In the genomic region with DNA sequence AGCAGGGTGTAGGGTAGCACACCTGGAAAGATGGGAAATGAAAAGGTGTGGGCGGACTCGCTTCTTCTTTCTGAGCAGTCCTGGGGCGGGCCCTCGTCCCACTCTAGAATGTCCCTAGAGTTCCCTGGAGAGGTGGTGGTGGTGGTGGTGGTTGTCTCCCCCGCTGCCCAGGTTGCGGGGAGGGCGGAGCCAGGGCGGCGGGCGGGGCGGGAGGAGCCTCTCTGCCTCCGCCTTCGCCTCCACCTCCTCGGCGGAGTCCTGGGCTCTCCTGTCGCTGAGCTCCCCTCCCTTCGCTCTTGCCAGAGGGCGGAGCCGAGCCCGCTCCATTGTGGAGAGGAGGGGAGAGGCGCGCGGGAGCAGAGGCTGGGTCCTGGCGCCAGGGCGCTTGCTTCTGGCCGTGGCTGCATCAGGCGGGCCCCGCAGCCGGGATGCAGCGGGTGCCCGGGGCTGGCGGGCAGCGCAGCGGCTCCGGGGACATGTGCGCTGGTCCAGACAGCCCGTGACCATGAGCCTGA, we compare ENCODE assay signal across 8 mouse cellular contexts. TPM values are rescaled to one million over a fixed set of nuclear protein-coding genes. Genes with fewer than 3 reads are reported as not detected.
DNase-seq lines count a peak whose midpoint lies in the region; ATAC-seq and TF ChIP-seq lines count a peak whose summit lies in the region.

No protein-coding gene starts in this region.

- H3K27me3 ChIP-seq in C2C12 (ENCODE audit: control insufficient read depth, insufficient read depth, insufficient read length) = no peaks in the 10 kb centered on the region
- no peaks in the 10 kb centered on the region for H3K27me3 ChIP-seq in heart, embryonic 12.5 days (replicated peaks)
- no peaks in the 10 kb centered on the region for H3K27me3 ChIP-seq in liver, embryonic 15.5 days
- no peaks in the 10 kb centered on the region for H3K27me3 ChIP-seq in neural tube, embryonic 13.5 days
- no peaks in the 10 kb centered on the region for H3K27me3 ChIP-seq in testis, adult 2 months (ENCODE audit: control insufficient read depth, insufficient read depth, low read length)

- H3K36me3 ChIP-seq in C2C12 (ENCODE audit: control insufficient read depth, insufficient read depth) = peaks cover 39% of the 10 kb centered on the region
- peaks cover 47% of the 10 kb centered on the region for H3K36me3 ChIP-seq in heart, embryonic 12.5 days
- peaks cover 48% of the 10 kb centered on the region for H3K36me3 ChIP-seq in liver, embryonic 15.5 days (replicated peaks)
- peaks cover 41% of the 10 kb centered on the region for H3K36me3 ChIP-seq in neural tube, embryonic 13.5 days
- no peaks in the 10 kb centered on the region; the same call in none of the 2 replicates for H3K36me3 ChIP-seq in testis, adult 2 months (ENCODE audit: control insufficient read depth, insufficient read depth, low read length)

- peaks cover 39% of the 10 kb centered on the region for H3K79me2 ChIP-seq in C2C12 (ENCODE audit: control insufficient read depth, insufficient read depth)

- TF ChIP-seq CTCF in C2C12 (IDR thresholded peaks at IDR 0.05; ENCODE audit: control insufficient read depth, insufficient read depth, insufficient read length) = no peak
- no peak for TF ChIP-seq CTCF in brain, embryonic 14.5 days (IDR thresholded peaks at IDR 0.05; ENCODE audit: borderline replicate concordance, extremely low read depth, insufficient read depth, insufficient read length)
- no peak for TF ChIP-seq CTCF in testis, adult 2 months (IDR thresholded peaks at IDR 0.05; ENCODE audit: control insufficient read depth, insufficient read depth, insufficient replicate concordance, low read depth, low read length)

- peak; percentile 51 for ATAC-seq in erythroblast, adult 5-6 weeks (replicated peaks; ENCODE audit: low FRiP score, poor library complexity, severe bottlenecking)
- ATAC-seq in heart, embryonic 12.5 days (ENCODE audit: insufficient number of reproducible peaks, low FRiP score) = peak; percentile 65
- ATAC-seq in liver, embryonic 15.5 days (ENCODE audit: insufficient read depth) = peak; percentile 14
- peak; percentile 54 for ATAC-seq in neural tube, embryonic 13.5 days (ENCODE audit: low read depth)

- H3K4me1 ChIP-seq in heart, embryonic 12.5 days (replicated peaks) = peaks cover 43% of the 10 kb centered on the region
- H3K4me1 ChIP-seq in liver, embryonic 15.5 days (replicated peaks) = peaks cover 53% of the 10 kb centered on the region
- peaks cover 66% of the 10 kb centered on the region for H3K4me1 ChIP-seq in neural tube, embryonic 13.5 days (replicated peaks)
- peaks cover 20% of the 10 kb centered on the region for H3K4me1 ChIP-seq in testis, adult 2 months (ENCODE audit: control insufficient read depth, insufficient read depth, low read length)

- H3K9me3 ChIP-seq in heart, embryonic 12.5 days (replicated peaks) = no peaks in the 10 kb centered on the region
- H3K9me3 ChIP-seq in liver, embryonic 15.5 days (replicated peaks) = no peaks in the 10 kb centered on the region
- H3K9me3 ChIP-seq in neural tube, embryonic 13.5 days = no peaks in the 10 kb centered on the region

- TF ChIP-seq POLR2A in brain, embryonic 14.5 days (IDR thresholded peaks at IDR 0.05; ENCODE audit: borderline replicate concordance, extremely low read depth, insufficient read depth, insufficient read length, poor library complexity, severe bottlenecking) = peak; percentile 91
- no peak for TF ChIP-seq POLR2A in testis, adult 2 months (IDR thresholded peaks at IDR 0.05; ENCODE audit: control insufficient read depth, low read depth, low read length)

- 2% methylated on average over 30 of the region's 37 CpGs for WGBS in heart, embryonic 12.5 days
- 3% methylated on average over 32 of the region's 37 CpGs for WGBS in liver, embryonic 15.5 days (ENCODE audit: insufficient replicate concordance)
- WGBS in neural tube, embryonic 13.5 days = 1% methylated on average over 35 of the region's 37 CpGs

- peak overlapping the region; percentile 96 for H3ac ChIP-seq in C2C12 (ENCODE audit: control insufficient read depth, insufficient read length, low read depth)

- H3K4me2 ChIP-seq in heart, embryonic 12.5 days = peak overlapping the region; percentile 95
- peak overlapping the region; percentile 99 for H3K4me2 ChIP-seq in liver, embryonic 15.5 days
- peak overlapping the region; percentile 92 for H3K4me2 ChIP-seq in neural tube, embryonic 13.5 days

- peak overlapping the region; percentile 64 for H3K4me3 ChIP-seq in C2C12 (ENCODE audit: insufficient read depth, poor library complexity, severe bottlenecking)
- peak overlapping the region; percentile 63 for H3K4me3 ChIP-seq in heart, embryonic 12.5 days
- H3K4me3 ChIP-seq in liver, embryonic 15.5 days (replicated peaks) = peak overlapping the region; percentile 63
- peak overlapping the region; percentile 91 for H3K4me3 ChIP-seq in neural tube, embryonic 13.5 days
- H3K4me3 ChIP-seq in testis, adult 2 months (ENCODE audit: control insufficient read depth, low read depth, low read length) = peak overlapping the region; percentile 48

- peak; percentile 96 for DNase-seq in brain, embryonic 14.5 days (ENCODE audit: low read depth)
- peak; percentile 88 to 96 for DNase-seq in kidney, postnatal 25 days

- peak overlapping the region; percentile 84 for H3K9ac ChIP-seq in heart, embryonic 12.5 days
- H3K9ac ChIP-seq in liver, embryonic 15.5 days = peak overlapping the region; percentile 69
- peak overlapping the region; percentile 97 for H3K9ac ChIP-seq in neural tube, embryonic 13.5 days

- H3K27ac ChIP-seq in heart, embryonic 12.5 days (ENCODE audit: poor library complexity, severe bottlenecking) = peak overlapping the region; percentile 67
- H3K27ac ChIP-seq in liver, embryonic 15.5 days (replicated peaks) = peak overlapping the region; percentile 60
- H3K27ac ChIP-seq in neural tube, embryonic 13.5 days (replicated peaks) = peak overlapping the region; percentile 91
- no peak overlapping the region for H3K27ac ChIP-seq in testis, adult 2 months (ENCODE audit: control insufficient read depth, insufficient read depth, low read depth, low read length)

- peaks cover 11% of the 10 kb centered on the region for H3K79me3 ChIP-seq in C2C12 (ENCODE audit: low read depth)

TF ChIP-seq in C2C12, 6 proteins besides CTCF, POLR2A, EP300 and RAD21:
- TF ChIP-seq CEBPB (IDR thresholded peaks at IDR 0.05; ENCODE audit: low read depth) (no peak), FOSL1 (IDR thresholded peaks at IDR 0.05; ENCODE audit: insufficient read depth, low read length, poor library complexity, severe bottlenecking) (no peak), MYOG (IDR thresholded peaks at IDR 0.05; ENCODE audit: control insufficient read depth, extremely low read depth, insufficient read length) (no peak), USF1 (IDR thresholded peaks at IDR 0.05; ENCODE audit: low read depth) (no peak), MAX (IDR thresholded peaks at IDR 0.05) (no peak), MYOD1 (IDR thresholded peaks at IDR 0.05; ENCODE audit: control insufficient read depth, insufficient read length, low read depth) (no peak)
TF ChIP-seq in C2C12: peak in this region for 0.

RNA-seq across cellular contexts. Expression of a gene that starts 3.4 kb away (rescaled TPM):
- polyA plus RNA-seq in C2C12 (2012; fragmentation: generic; extraction: Trizol) = 28.0 TPM
- 72.7 and 80.3 TPM in 2 replicates for polyA plus RNA-seq in brain, embryonic 14.5 days (2012; rRNA removed)
- total RNA-seq in erythroblast, adult 5-6 weeks (2015; ENCODE audit: low replicate concordance) = 4.0 and 4.2 TPM in 2 replicates
- 4.9 and 6.4 TPM in 2 replicates for total RNA-seq in erythroblast, adult 5-6 weeks (2017; ENCODE audit: low replicate concordance)
- 21.9 and 27.3 TPM in 2 replicates for polyA plus RNA-seq in heart, embryonic 12.5 days (2016; fragmentation: Nextera tagmentation; extraction: Ambion mirVana)
- 9.7 and 11.0 TPM in 2 replicates for polyA plus RNA-seq in liver, embryonic 15.5 days (2015; fragmentation: Nextera tagmentation; extraction: Ambion mirVana)
- 54.4 and 58.2 TPM in 2 replicates for polyA plus RNA-seq in neural tube, embryonic 13.5 days (2015; fragmentation: Nextera tagmentation; extraction: Ambion mirVana)
- 33.6 and 33.7 TPM in 2 replicates for polyA plus RNA-seq in testis, adult 2 months (2012; rRNA removed)

RNA-seq across cellular contexts. Expression of a gene that starts 21.6 kb away (rescaled TPM):
- polyA plus RNA-seq in C2C12 (2012; fragmentation: generic; extraction: Trizol) = 0.02 TPM
- 0.23 and 0.26 TPM in 2 replicates for polyA plus RNA-seq in brain, embryonic 14.5 days (2012; rRNA removed)
- total RNA-seq in erythroblast, adult 5-6 weeks (2015; ENCODE audit: low replicate concordance) = 0.38 TPM in 1 of 2 replicates, not detected in the other
- not detected in 2 replicates for total RNA-seq in erythroblast, adult 5-6 weeks (2017; ENCODE audit: low replicate concordance)
- 0.13 and 0.15 TPM in 2 replicates for polyA plus RNA-seq in heart, embryonic 12.5 days (2016; fragmentation: Nextera tagmentation; extraction: Ambion mirVana)
- polyA plus RNA-seq in liver, embryonic 15.5 days (2015; fragmentation: Nextera tagmentation; extraction: Ambion mirVana) = not detected in 2 replicates
- 0.59 and 0.63 TPM in 2 replicates for polyA plus RNA-seq in neural tube, embryonic 13.5 days (2015; fragmentation: Nextera tagmentation; extraction: Ambion mirVana)
- 89.4 and 90.3 TPM in 2 replicates for polyA plus RNA-seq in testis, adult 2 months (2012; rRNA removed)

RNA-seq across cellular contexts. Expression of a gene that starts 26.7 kb away (rescaled TPM):
- 0.19 TPM for polyA plus RNA-seq in C2C12 (2012; fragmentation: generic; extraction: Trizol)
- polyA plus RNA-seq in brain, embryonic 14.5 days (2012; rRNA removed) = 17.0 and 19.4 TPM in 2 replicates
- total RNA-seq in erythroblast, adult 5-6 weeks (2015; ENCODE audit: low replicate concordance) = not detected in 2 replicates
- total RNA-seq in erythroblast, adult 5-6 weeks (2017; ENCODE audit: low replicate concordance) = 2.8 and 9.3 TPM in 2 replicates
- polyA plus RNA-seq in heart, embryonic 12.5 days (2016; fragmentation: Nextera tagmentation; extraction: Ambion mirVana) = 10.5 and 11.6 TPM in 2 replicates
- polyA plus RNA-seq in liver, embryonic 15.5 days (2015; fragmentation: Nextera tagmentation; extraction: Ambion mirVana) = 11.6 and 12.6 TPM in 2 replicates
- 21.9 and 27.2 TPM in 2 replicates for polyA plus RNA-seq in neural tube, embryonic 13.5 days (2015; fragmentation: Nextera tagmentation; extraction: Ambion mirVana)
- polyA plus RNA-seq in testis, adult 2 months (2012; rRNA removed) = 159 and 174 TPM in 2 replicates

RNA-seq across cellular contexts. Expression of a gene that starts 28.9 kb away (rescaled TPM):
- polyA plus RNA-seq in C2C12 (2012; fragmentation: generic; extraction: Trizol) = not detected
- polyA plus RNA-seq in brain, embryonic 14.5 days (2012; rRNA removed) = not detected in 2 replicates
- total RNA-seq in erythroblast, adult 5-6 weeks (2015; ENCODE audit: low replicate concordance) = not detected in 2 replicates
- not detected in 2 replicates for total RNA-seq in erythroblast, adult 5-6 weeks (2017; ENCODE audit: low replicate concordance)
- polyA plus RNA-seq in heart, embryonic 12.5 days (2016; fragmentation: Nextera tagmentation; extraction: Ambion mirVana) = not detected in 2 replicates
- polyA plus RNA-seq in liver, embryonic 15.5 days (2015; fragmentation: Nextera tagmentation; extraction: Ambion mirVana) = not detected in 2 replicates
- polyA plus RNA-seq in neural tube, embryonic 13.5 days (2015; fragmentation: Nextera tagmentation; extraction: Ambion mirVana) = not detected in 2 replicates
- 92.8 and 97.9 TPM in 2 replicates for polyA plus RNA-seq in testis, adult 2 months (2012; rRNA removed)

Comparison
In these comparisons a context has a peak if more than half of its experiments do, and no peak if none do; other contexts are left out.
1. ATAC-seq: peak in every context shown above with its lines; median percentile 65 in heart, embryonic 12.5 days; 54 in neural tube, embryonic 13.5 days; 51 in erythroblast, adult 5-6 weeks; 14 in liver, embryonic 15.5 days.
2. RNA of a gene that starts 21.6 kb away (polyA plus RNA-seq): 89.4 to 90.3 TPM in testis, adult 2 months; 0.59 to 0.63 TPM in neural tube, embryonic 13.5 days, 0.23 to 0.26 TPM in brain, embryonic 14.5 days, 0.13 to 0.15 TPM in heart, embryonic 12.5 days, 0.02 TPM in C2C12 (single experiment) and not detected in liver, embryonic 15.5 days; every median in the first group is over 10 times any median in the second.
3. Peak in every context shown above with its lines, with median percentiles within 50 percentile points of each other: H3K4me3 ChIP-seq, H3K4me2 ChIP-seq and H3K9ac ChIP-seq.